Mouse (Mus musculus): Measurements from ENCODE around the gene Npas2.

GRCm38 (mm10) chr1:39344981-39345600 is 151.6 kb downstream of the Npas2 start:
- TF ChIP-seq POLR2A (IDR thresholded peaks at IDR 0.05; ENCODE audit: borderline replicate concordance, extremely low read depth, low read depth, low read length) (no peak), CTCF (IDR thresholded peaks at IDR 0.05; ENCODE audit: insufficient read depth, low read length) (no peak)

Data from lung, adult 2 months (tissue).